Mouse (Mus musculus): Measurements from ENCODE around the gene Prkcd. TPM values are rescaled to one million over a fixed set of nuclear protein-coding genes. Genes with fewer than 3 reads are reported as not detected.
A peak's percentile ranks its signal among the peaks of the same experiment; 100 is the strongest.

Gene Prkcd
- total RNA-seq, 2 experiments from 2014 or later, result 11.4 to 13.4 TPM

- intact Hi-C loops (cut with DNase I), result no loop called here
- no peak for DNase-seq (ENCODE audit: low spot score)
These were observed 11.1 kb upstream of the Prkcd start for GRCm38 (mm10) chr14:30637087-30637486.

DNA sequence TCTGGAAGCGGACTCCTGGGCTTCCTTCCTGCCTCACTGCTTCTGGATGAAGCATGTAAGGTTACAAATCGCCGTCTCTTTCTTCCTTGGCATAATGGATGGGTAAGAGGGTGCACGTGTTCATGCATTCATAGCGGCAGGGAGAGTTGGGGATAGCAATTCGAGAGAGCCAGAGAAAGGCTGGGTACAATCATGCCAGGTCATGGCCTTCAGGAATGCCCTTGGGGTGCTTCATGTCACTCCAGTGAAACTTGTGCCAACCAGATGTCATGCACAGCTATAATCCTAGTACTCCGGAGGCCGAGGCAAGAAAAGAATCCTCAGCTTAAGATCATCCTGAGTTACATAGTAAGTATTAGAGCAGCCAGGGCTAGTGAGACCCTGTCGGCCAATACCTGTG is 10.5 kb upstream of the Prkcd start:
- intact Hi-C loops (cut with DNase I), result no loop called here
- DNase-seq (ENCODE audit: low spot score), result no peak

DNA sequence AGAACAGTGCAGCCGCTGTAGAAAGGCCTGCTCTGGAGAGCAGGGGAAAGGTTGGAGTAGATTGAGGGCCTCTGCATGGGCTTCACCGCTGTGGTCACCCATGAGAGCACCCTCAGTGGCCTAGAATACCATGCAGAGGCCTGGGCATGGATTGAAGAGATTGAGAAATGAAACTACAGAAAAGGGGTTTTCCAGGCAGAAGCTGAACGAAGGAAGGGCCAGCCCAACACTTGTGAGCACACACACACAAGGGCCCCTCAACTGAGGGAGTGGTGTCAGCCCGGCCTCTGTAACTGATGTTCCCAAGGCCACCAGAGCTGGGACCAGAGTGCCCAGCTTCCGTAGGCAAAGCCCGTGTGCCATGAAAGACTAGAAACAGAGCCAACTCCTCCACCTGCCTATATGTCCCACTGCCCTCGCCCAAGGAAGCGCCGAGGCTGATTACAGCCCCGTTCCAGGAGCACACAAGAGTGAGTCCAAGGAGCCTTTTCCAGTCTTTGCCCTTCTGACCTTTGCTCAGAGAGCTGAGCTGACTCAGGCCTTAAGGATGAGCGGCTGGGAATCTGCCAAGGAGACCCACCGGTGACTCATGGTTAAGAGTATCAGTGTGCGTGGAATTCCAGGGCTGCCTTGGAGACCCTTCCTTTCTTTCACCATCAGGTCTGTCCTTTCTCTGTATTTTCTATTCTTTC is 9.4 kb upstream of the Prkcd start:
- DNase-seq (ENCODE audit: low spot score), result no peak
- intact Hi-C loops (cut with DNase I), result no loop called here

GRCm38 (mm10) chr14:30634418-30634817 is 8.4 kb upstream of the Prkcd start:
- no peak for DNase-seq (ENCODE audit: low spot score)
- intact Hi-C loops (cut with DNase I), result no loop called here

GRCm38 (mm10) chr14:30633708-30634107 is 7.7 kb upstream of the Prkcd start:
- intact Hi-C loops (cut with DNase I), result no loop called here
- no peak for DNase-seq (ENCODE audit: low spot score)

DNA sequence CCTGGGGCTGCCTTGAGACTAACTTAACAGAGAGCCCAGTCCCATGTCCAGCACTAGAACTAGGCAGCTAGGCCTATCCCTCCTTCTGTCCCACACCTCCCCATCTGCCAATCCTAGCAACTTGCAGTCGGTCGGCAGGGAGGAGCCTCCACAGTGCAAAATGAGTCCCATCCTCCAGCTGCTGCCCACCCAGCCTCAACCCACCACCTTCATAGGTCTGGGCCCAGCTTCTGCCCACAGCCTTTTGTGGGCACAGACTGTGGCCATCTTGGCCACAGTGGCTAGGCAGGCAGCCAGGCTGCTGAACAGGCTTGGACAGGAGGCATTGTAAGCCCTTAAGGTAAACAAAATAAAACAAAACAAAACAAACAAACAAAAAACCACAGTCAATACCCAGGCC is 5.8 kb upstream of the Prkcd start:
- DNase-seq (ENCODE audit: low spot score), result no peak
- intact Hi-C loops (cut with DNase I), result no loop called here

- intact Hi-C loops (cut with DNase I), result no loop called here
- DNase-seq (ENCODE audit: low spot score), result peak; percentile 31
These were observed 5.0 kb upstream of the Prkcd start for GRCm38 (mm10) chr14:30630811-30631576.

DNA sequence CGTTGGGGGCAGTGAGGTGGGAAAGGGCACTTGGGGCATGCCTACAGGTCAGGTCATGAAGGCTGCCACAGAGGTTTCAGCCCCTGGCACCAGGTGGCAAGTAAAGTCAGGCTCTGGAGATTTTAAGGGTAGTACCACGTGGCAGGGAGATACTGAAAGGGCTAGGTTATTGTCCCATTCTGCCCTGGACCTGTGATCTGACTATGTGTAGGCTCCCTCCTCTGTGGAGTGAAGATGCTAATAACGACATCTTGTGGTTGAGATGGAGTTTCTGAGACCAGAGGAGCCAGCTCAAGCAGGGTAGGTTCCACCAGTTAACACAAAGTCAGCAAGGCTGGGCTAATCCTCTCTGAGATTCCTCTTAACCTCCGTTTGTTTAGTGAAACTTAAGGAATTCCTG is 3.8 kb upstream of the Prkcd start:
- DNase-seq (ENCODE audit: low spot score), result no peak

GRCm38 (mm10) chr14:30628235-30628634 is 2.2 kb upstream of the Prkcd start:
- intact Hi-C loops (cut with DNase I), result loop anchor here (5.0 kb wide), 1 partner anchor 36 kb away; no protein-coding TSS in a partner anchor
- no peak for DNase-seq (ENCODE audit: low spot score)

More for the DNA sequence above, 3.8 kb upstream of the Prkcd start:
- intact Hi-C loops (cut with DNase I), result loop anchor here (5.0 kb wide), 1 partner anchor 38 kb away; no protein-coding TSS in a partner anchor

DNA sequence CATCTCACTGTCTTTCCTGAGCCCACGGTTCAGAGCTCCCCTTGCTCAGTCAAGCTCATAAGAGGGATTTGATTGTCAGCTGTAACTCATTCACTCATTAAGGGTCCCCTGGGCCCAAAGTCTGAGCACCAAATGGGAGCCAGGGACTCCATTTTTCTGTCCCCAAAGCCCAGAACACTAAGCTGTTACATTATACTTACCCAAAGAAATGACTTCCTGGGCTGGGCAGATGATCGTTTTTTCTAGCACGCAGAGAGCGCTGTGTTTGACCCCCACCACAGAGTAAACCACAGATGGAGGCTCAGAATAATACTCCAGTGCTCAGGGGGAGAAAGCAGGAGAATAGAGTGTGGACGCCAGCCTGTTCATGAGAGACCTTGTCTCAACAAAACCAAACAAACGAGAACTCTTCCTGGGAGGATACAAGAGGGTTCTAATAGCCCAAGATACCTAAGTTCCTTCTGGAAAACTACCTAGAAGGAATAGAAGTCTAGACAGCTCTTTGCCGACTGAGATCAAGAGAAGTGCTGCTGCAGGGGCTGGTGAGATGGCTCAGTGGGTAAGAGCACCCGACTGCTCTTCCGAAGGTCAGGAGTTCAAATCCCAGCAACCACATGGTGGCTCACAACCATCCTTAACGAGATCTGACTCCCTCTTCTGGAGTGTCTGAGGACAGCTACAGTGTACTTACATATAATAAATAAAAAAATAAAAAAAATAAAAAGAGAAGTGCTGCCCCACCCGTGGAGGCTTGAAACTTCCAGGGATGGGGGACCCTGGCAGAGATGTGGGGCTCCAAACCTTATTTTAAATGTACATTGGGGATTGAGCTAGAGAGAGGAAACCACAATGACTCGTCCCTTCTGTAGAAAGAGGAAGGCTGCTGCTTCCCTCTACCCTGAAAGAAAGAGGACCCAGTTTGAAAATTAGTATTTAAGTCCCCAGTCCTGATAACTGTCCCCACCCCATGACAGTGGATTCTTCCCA is 1.0 kb upstream of the Prkcd start:
- DNase-seq (ENCODE audit: low spot score), result no peak
- intact Hi-C loops (cut with DNase I), result loop anchor here (2.0 to 5.0 kb wide), 2 partner anchors 26 to 35 kb away; no protein-coding TSS in a partner anchor

- intact Hi-C loops (cut with DNase I), result loop anchor here (5.0 kb wide), 1 partner anchor 33 kb away; no protein-coding TSS in a partner anchor
- peak; percentile 33 for DNase-seq (ENCODE audit: low spot score)
These were observed 741 bp downstream of the Prkcd start for GRCm38 (mm10) chr14:30625131-30625807.

DNA sequence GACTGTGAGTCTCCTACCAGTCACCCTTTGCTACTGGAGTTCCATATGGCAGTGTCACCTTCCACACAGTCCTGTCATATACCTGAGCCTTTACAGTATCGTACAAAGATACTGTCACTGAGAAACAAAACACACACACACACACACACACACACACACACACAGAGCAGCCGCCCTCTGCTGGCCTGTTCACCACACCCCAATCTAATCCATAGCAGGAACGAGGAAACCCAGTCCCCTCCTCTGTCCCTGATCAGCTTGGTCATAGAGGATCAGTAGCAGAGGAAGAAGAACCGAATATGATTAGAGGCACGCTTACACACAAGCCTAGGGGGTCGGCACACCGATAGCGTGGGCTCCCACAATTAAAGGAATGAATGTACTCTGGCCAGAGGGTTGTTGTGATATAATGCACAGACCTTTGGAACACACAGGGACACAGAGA is 1.7 kb downstream of the Prkcd start:
- no peak for DNase-seq (ENCODE audit: low spot score)
- intact Hi-C loops (cut with DNase I), result no loop called here

DNA sequence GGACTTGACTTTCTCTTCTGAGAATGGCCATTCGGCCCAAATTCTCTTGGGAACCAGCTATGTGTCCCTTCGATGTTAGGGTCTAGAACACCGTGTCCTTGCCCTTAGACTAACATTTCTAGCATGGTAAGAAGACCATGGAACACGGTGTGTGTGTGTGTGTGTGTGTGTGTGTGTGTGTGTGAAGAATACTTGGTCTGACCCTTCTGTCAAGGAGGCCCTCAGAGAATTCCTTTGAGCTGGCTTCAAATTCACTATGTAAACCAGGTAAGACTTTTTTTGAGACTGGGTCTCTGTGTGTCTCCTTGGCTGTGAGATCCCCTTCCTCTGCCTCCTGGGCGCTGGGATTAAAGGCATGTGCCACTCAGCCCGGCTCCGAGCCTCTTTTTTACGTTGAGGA is 3.5 kb downstream of the Prkcd start:
- intact Hi-C loops (cut with DNase I), result no loop called here
- DNase-seq (ENCODE audit: low spot score), result no peak

DNA sequence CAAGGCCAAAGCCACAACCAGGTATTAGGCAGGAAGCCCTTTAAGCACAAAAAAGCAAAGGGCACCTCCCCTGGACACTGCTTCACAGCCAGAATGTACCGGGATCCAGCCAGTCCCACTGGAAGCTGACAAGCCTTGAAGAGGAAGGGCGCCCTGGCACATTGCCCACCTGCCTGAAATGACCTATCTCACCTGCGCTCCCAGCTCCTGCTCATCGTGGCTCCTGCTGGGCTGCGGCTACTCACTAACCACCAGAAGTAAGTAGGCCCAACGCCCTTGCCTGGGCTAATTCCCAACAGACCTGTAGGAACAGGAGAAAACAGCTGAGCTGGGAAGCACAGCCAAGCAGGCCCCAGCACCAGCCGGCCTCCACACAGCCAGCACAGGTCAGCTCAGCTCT is 3.9 kb downstream of the Prkcd start:
- DNase-seq (ENCODE audit: low spot score), result no peak
- intact Hi-C loops (cut with DNase I), result no loop called here

- intact Hi-C loops (cut with DNase I), result no loop called here
- no peak for DNase-seq (ENCODE audit: low spot score)
These were observed 5.9 kb downstream of the Prkcd start for GRCm38 (mm10) chr14:30619982-30620578.

DNA sequence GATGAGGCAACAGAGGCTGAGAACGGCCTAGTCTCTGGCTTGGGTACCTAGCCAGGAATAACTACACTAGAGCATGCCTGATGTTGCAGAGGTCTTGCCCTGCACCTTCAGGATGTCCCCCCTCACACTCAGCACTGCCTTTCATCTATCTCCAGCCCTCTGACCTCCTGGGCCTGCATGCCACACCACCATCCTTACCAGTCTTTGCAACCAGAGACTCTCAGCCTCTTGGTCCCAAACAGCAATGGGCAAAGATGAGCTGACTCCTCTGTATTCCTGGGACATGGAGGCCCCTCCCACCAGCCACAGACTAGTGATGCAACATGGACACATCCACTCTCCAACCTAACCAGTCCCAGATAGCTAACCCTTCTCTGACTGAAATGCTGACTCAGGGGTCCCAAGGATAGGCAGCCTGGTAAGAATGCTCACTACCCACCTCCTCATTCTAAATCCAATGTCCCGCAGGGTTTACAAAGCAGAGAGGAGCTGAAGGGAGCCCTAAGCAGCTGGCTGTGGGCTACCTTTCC is 7.2 kb downstream of the Prkcd start:
- intact Hi-C loops (cut with DNase I), result no loop called here
- no peak for DNase-seq (ENCODE audit: low spot score)

- intact Hi-C loops (cut with DNase I), result no loop called here
- DNase-seq (ENCODE audit: low spot score), result no peak
These were observed 9.3 kb downstream of the Prkcd start for GRCm38 (mm10) chr14:30616751-30617150.

- intact Hi-C loops (cut with DNase I), result loop anchor here (2.0 kb wide), 1 partner anchor 18 kb away; no protein-coding TSS in a partner anchor
- no peak for DNase-seq (ENCODE audit: low spot score)
These were observed 12.9 kb downstream of the Prkcd start for GRCm38 (mm10) chr14:30612962-30613715.
